Mouse (Mus musculus): ENCODE results near the gene N4bp1. TPM values are rescaled to one million over a fixed set of nuclear protein-coding genes. Genes with fewer than 3 reads are reported as not detected.

Gene N4bp1
- polyA plus RNA-seq (2017; shearing (Covaris generic)): 10 to 100 TPM in 1 of 2 experiments, 1 to 10 TPM in 1; 7.1 to 17.9 TPM

DNA sequence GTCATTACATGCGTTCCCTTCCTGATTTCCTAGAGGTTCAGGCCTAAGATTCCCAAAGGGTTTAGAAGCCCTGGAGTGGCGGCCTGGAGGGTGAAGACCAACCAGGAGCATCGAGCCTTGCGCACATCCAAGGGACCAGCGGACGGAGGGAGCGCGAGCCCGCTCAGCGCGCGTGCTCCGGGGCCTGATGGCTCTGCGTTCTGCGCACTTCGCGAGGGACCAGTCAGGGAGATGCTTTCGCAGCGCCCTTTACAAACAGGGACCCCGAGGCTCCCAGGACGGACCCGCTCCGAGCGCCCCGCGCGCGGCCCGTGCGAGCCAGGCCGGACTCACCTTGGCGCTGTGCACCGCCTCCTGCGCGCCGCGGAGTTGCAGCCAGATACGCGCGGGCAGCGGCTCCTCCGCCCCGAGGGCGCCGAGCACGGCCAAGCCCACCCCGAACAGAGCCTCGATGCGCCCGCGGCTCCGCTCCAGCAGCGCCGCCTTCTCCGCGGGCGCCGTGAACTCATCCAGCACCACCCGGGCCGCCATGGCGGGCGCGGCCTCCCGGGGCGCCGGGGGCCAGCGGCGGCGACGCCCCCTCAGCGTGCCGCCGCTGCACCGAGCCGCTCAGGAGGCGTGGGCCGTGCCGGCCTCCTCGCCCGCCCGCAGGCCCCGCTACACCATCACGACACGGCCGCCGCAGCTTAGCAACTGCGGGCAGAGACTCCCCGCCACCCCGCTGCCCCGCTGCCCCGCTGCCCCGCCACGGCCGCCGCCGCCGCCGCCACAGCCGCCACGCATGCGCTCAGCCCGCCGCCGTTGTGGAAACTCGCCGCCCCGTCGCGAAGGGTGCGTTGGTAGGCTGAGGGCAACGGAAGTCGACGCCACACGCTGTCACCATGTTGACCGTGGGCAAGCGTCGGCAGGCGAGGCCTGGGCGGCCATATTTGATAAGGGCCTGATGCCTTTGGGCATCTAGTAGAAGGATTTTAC, at the start of gene N4bp1:
N4bp1 (minus strand) TSS at position 770 of the 975 bp plus-strand sequence.

Other genes starting within 250 kb of the N4bp1 start
- 1 to 10 TPM; 1.7 to 2.3 TPM for gene Gm10638, start 139.6 kb downstream of the N4bp1 start, polyA plus RNA-seq (2017; shearing (Covaris generic))
- gene Siah1a, start 139.3 kb downstream of the N4bp1 start, polyA plus RNA-seq (2017; shearing (Covaris generic)): 10 to 100 TPM; 28.2 to 42.3 TPM